ENCODE assay signal across 10 mouse cellular contexts in genomic region chr5:120710161-120710825, GRCm38 (mm10). TPM values are rescaled to one million over a fixed set of nuclear protein-coding genes. Genes with fewer than 3 reads are reported as not detected.
DNase-seq lines count a peak whose midpoint lies in the region; ATAC-seq and TF ChIP-seq lines count a peak whose summit lies in the region.
"Had no signal": no experiment of that assay in that cellular context is flagged by ENCODE, and none has a peak within 500 bp of the region (broad histone marks: within the 10 kb centered on the region; RNA-seq: fewer than 3 reads in every experiment).

No protein-coding gene starts in this region.

- WGBS in heart, embryonic 12.5 days, result 3% methylated on average over 40 of the region's 40 CpGs
- WGBS in forebrain, embryonic 15.5 days, result 2% methylated on average over 40 of the region's 40 CpGs
- WGBS in olfactory bulb, adult 2 months, result 3% methylated on average over 40 of the region's 40 CpGs

- peak overlapping the region; percentile 45 for H3K4me3 ChIP-seq in heart, embryonic 12.5 days
- H3K4me3 ChIP-seq in testis, adult 2 months (ENCODE audit: control insufficient read depth, low read depth, low read length), result peak overlapping the region; percentile 51
- peak overlapping the region; percentile 81 for H3K4me3 ChIP-seq in forebrain, embryonic 15.5 days
- H3K4me3 ChIP-seq in olfactory bulb, adult 2 months (ENCODE audit: insufficient read depth, low read depth, low read length), result peak overlapping the region; percentile 67
- H3K4me3 ChIP-seq: erythroblast, embryonic 14.5 days had no signal

- TF ChIP-seq CTCF in testis, adult 2 months (IDR thresholded peaks at IDR 0.05; ENCODE audit: control insufficient read depth, insufficient read depth, insufficient replicate concordance, low read depth, low read length), result no peak
- TF ChIP-seq CTCF in olfactory bulb, adult 2 months (IDR thresholded peaks at IDR 0.05; ENCODE audit: insufficient read depth, low read depth, low read length), result no peak

- peaks cover 20% of the 10 kb centered on the region for H3K4me1 ChIP-seq in heart, embryonic 12.5 days (replicated peaks)
- H3K4me1 ChIP-seq in testis, adult 2 months (ENCODE audit: control insufficient read depth, insufficient read depth, low read length), result peaks cover 30% of the 10 kb centered on the region
- H3K4me1 ChIP-seq in forebrain, embryonic 15.5 days, result peaks cover 69% of the 10 kb centered on the region
- H3K4me1 ChIP-seq in olfactory bulb, adult 2 months (ENCODE audit: control insufficient read depth, insufficient read depth, low read length), result peaks cover 45% of the 10 kb centered on the region

- H3K27me3 ChIP-seq in heart, embryonic 12.5 days (replicated peaks), result peaks cover 100% of the 10 kb centered on the region
- peaks cover 4% of the 10 kb centered on the region for H3K27me3 ChIP-seq in testis, adult 2 months (ENCODE audit: control insufficient read depth, insufficient read depth, low read length)
- 0 out of 2 replicates have a peak, but pooled peaks cover 3% of the 10 kb centered on the region for H3K27me3 ChIP-seq in forebrain, embryonic 15.5 days

- peak; percentile 23 for ATAC-seq in heart, embryonic 12.5 days (ENCODE audit: insufficient number of reproducible peaks, low FRiP score)
- peak; percentile 21 for ATAC-seq in forebrain, embryonic 15.5 days (replicated peaks)

- DNase-seq in heart, adult 8-10 months (ENCODE audit: low spot score), result no peak
- no peak for DNase-seq in testis, postnatal 14 days (ENCODE audit: low spot score)
- peak; percentile 34 to 41 for DNase-seq in layer of hippocampus, postnatal 25 days (ENCODE audit: extremely low spot score in 1 of 2, low spot score in 1 of 2)
- DNase-seq in c-Kit-positive CD71-positive TER-119-positive erythroid progenitor cells, embryonic 14.5 days (ENCODE audit: low spot score), result no peak

- peak overlapping the region; percentile 76 for H3K4me2 ChIP-seq in heart, embryonic 12.5 days
- peak overlapping the region; percentile 90 for H3K4me2 ChIP-seq in forebrain, embryonic 15.5 days (replicated peaks)

- no peak for TF ChIP-seq POLR2A in testis, adult 2 months (IDR thresholded peaks at IDR 0.05; ENCODE audit: control insufficient read depth, low read depth, low read length)
- no peak for TF ChIP-seq POLR2A in olfactory bulb, adult 2 months (IDR thresholded peaks at IDR 0.05; ENCODE audit: insufficient read depth, low read depth, low read length)

- H3K9ac ChIP-seq in heart, embryonic 12.5 days, result peak overlapping the region; percentile 59
- H3K9ac ChIP-seq in forebrain, embryonic 15.5 days (replicated peaks), result peak overlapping the region; percentile 80

- no peak overlapping the region for H3K27ac ChIP-seq in heart, embryonic 12.5 days (ENCODE audit: poor library complexity, severe bottlenecking)
- 0 out of 2 replicates have a peak overlapping the region, but pooled peaks have one; percentile 23 for H3K27ac ChIP-seq in testis, adult 2 months (ENCODE audit: control insufficient read depth, insufficient read depth, low read depth, low read length)
- H3K27ac ChIP-seq in forebrain, embryonic 15.5 days (replicated peaks), result peak overlapping the region; percentile 85
- peak overlapping the region; percentile 36 for H3K27ac ChIP-seq in olfactory bulb, adult 2 months (ENCODE audit: insufficient read depth, low read depth, low read length)

- no peaks in the 10 kb centered on the region for H3K36me3 ChIP-seq in heart, embryonic 12.5 days
- H3K36me3 ChIP-seq in testis, adult 2 months (ENCODE audit: control insufficient read depth, insufficient read depth, low read length), result no peaks in the 10 kb centered on the region
- no peaks in the 10 kb centered on the region for H3K36me3 ChIP-seq in forebrain, embryonic 15.5 days

- H3K9me3 ChIP-seq in heart, embryonic 12.5 days (replicated peaks), result no peaks in the 10 kb centered on the region
- no peaks in the 10 kb centered on the region for H3K9me3 ChIP-seq in forebrain, embryonic 15.5 days

RNA-seq across cellular contexts. Expression of gene Dtx1, which starts 1.4 kb away (rescaled TPM):
- 0.24 and 0.28 TPM in 2 replicates for polyA plus RNA-seq in heart, embryonic 12.5 days (2016; fragmentation: Nextera tagmentation; extraction: Ambion mirVana)
- total RNA-seq in heart, adult 8-10 months (2022), result 1 to 10 TPM; 1.7 to 2.0 (median 1.9) TPM
- 38.6 and 46.0 TPM in 2 replicates for polyA plus RNA-seq in testis, adult 2 months (2012; rRNA removed)
- polyA plus RNA-seq in forebrain, embryonic 15.5 days (2015; fragmentation: Nextera tagmentation; extraction: Ambion mirVana), result 48.2 and 52.8 TPM in 2 replicates
- 10 to 100 TPM; 67.2 to 78.5 TPM for total RNA-seq in layer of hippocampus, postnatal 25 days (2021)
- not detected in 2 replicates for polyA plus RNA-seq in olfactory bulb, adult 2 months (2012; ENCODE audit: insufficient read depth, insufficient read length, low replicate concordance, missing spikeins)
- polyA plus RNA-seq: erythroblast, embryonic 14.5 days had no signal

RNA-seq across cellular contexts. Expression of gene Oas2, which starts 39.4 kb away (rescaled TPM):
- polyA plus RNA-seq in heart, embryonic 12.5 days (2016; fragmentation: Nextera tagmentation; extraction: Ambion mirVana), result 0.08 and 0.11 TPM in 2 replicates
- total RNA-seq in heart, adult 8-10 months (2022), result 1 to 10 TPM in 1 of 4 experiments, under 1 TPM in 3; 0.62 to 1.0 (median 0.83) TPM
- polyA plus RNA-seq in testis, adult 2 months (2012; rRNA removed), result 0.23 and 0.36 TPM in 2 replicates
- polyA plus RNA-seq in forebrain, embryonic 15.5 days (2015; fragmentation: Nextera tagmentation; extraction: Ambion mirVana), result 0.08 and 0.14 TPM in 2 replicates
- under 1 TPM in 1 of 2 experiments, not detected in 1; 0.10 TPM for total RNA-seq in layer of hippocampus, postnatal 25 days (2021)
- not detected in 2 replicates for polyA plus RNA-seq in olfactory bulb, adult 2 months (2012; ENCODE audit: insufficient read depth, insufficient read length, low replicate concordance, missing spikeins)
- total RNA-seq: CH12.LX had no signal
- polyA plus RNA-seq: erythroblast, embryonic 14.5 days had no signal

Comparison
In these comparisons a context has a peak if more than half of its experiments do, and no peak if none do; other contexts are left out.
1. DNase-seq: peak in layer of hippocampus, postnatal 25 days (2 of 2); none in heart, adult 8-10 months (single experiment), testis, postnatal 14 days (single experiment) and c-Kit-positive CD71-positive TER-119-positive erythroid progenitor cells, embryonic 14.5 days (single experiment).
2. Peak in every context shown above with its lines, with median percentiles within 50 percentile points of each other: H3K4me3 ChIP-seq.